16 mouse cellular contexts compared by ENCODE assay signal in genomic region chr6:89256630-89257292, GRCm38 (mm10).
DNase-seq lines count a peak whose midpoint lies in the region; ATAC-seq and TF ChIP-seq lines count a peak whose summit lies in the region.
"Had no signal": no experiment of that assay in that cellular context is flagged by ENCODE, and none has a peak within 500 bp of the region (broad histone marks: within the 10 kb centered on the region; RNA-seq: fewer than 3 reads in every experiment).

No protein-coding gene starts in this region.

- ATAC-seq in liver, postnatal 0 days, result peak; percentile 31; the same call in 1 of the 2 replicates
- no peak for ATAC-seq in liver, embryonic 11.5 days (replicated peaks; ENCODE audit: low FRiP score)
- ATAC-seq in hematopoietic stem cell, adult 5-6 weeks (replicated peaks in 1 of 2; ENCODE audit: insufficient read depth in 1 of 2, low FRiP score in 2 of 2, low TSS enrichment in 1 of 2, low read depth in 1 of 2, poor library complexity in 2 of 2, severe bottlenecking in 2 of 2), result peak; percentile 47 to 53
- ATAC-seq in midbrain, postnatal 0 days (ENCODE audit: low FRiP score), result no peak; the same call in 1 of the 2 replicates
- ATAC-seq in kidney, embryonic 15.5 days (replicated peaks; ENCODE audit: low FRiP score), result no peak

- 43% methylated on average over 8 of the region's 8 CpGs for WGBS in liver, postnatal 0 days (ENCODE audit: insufficient replicate concordance)
- WGBS in liver, embryonic 11.5 days, result 63% methylated on average over 8 of the region's 8 CpGs
- 80% methylated on average over 8 of the region's 8 CpGs for WGBS in midbrain, postnatal 0 days
- WGBS in kidney, embryonic 15.5 days, result 54% methylated on average over 8 of the region's 8 CpGs
- 90% methylated on average over 8 of the region's 8 CpGs for WGBS in forebrain, embryonic 10.5 days

- no peak for TF ChIP-seq POLR2A in CH12.LX (IDR thresholded peaks at IDR 0.05; ENCODE audit: low read depth, low read length)

- H3K27me3 ChIP-seq in liver, postnatal 0 days (ENCODE audit: insufficient read depth, low read length), result no peaks in the 10 kb centered on the region
- H3K27me3 ChIP-seq in liver, embryonic 11.5 days (replicated peaks; ENCODE audit: control insufficient read depth, insufficient read depth, low read length), result no peaks in the 10 kb centered on the region
- no peaks in the 10 kb centered on the region for H3K27me3 ChIP-seq in CH12.LX (replicated peaks)
- H3K27me3 ChIP-seq in midbrain, postnatal 0 days (ENCODE audit: insufficient read depth, low read length), result no peaks in the 10 kb centered on the region
- H3K27me3 ChIP-seq in kidney, embryonic 15.5 days, result no peaks in the 10 kb centered on the region
- H3K27me3 ChIP-seq in forebrain, embryonic 10.5 days (ENCODE audit: poor library complexity, severe bottlenecking), result no peaks in the 10 kb centered on the region

- H3K36me3 ChIP-seq in liver, postnatal 0 days (replicated peaks; ENCODE audit: insufficient read depth, low read length), result no peaks in the 10 kb centered on the region
- no peaks in the 10 kb centered on the region for H3K36me3 ChIP-seq in liver, embryonic 11.5 days (ENCODE audit: control insufficient read depth, insufficient read depth, low read length)
- H3K36me3 ChIP-seq in CH12.LX (replicated peaks in 1 of 2; ENCODE audit: control insufficient read depth in 1 of 2, insufficient read depth in 1 of 2, low read length in 1 of 2), result peaks cover 0 to 3% of the 10 kb centered on the region in 2 experiments
- H3K36me3 ChIP-seq in midbrain, postnatal 0 days (ENCODE audit: insufficient read depth, low read length), result no peaks in the 10 kb centered on the region
- H3K36me3 ChIP-seq in kidney, embryonic 15.5 days, result no peaks in the 10 kb centered on the region
- no peaks in the 10 kb centered on the region for H3K36me3 ChIP-seq in forebrain, embryonic 10.5 days (replicated peaks)
- H3K36me3 ChIP-seq: heart, embryonic 15.5 days; neural tube, embryonic 13.5 days had no signal

- no peak overlapping the region for H3K4me3 ChIP-seq in liver, postnatal 0 days (ENCODE audit: low read depth, low read length)
- H3K4me3 ChIP-seq in liver, embryonic 11.5 days (ENCODE audit: low read depth, low read length), result no peak overlapping the region
- H3K4me3 ChIP-seq in CH12.LX (replicated peaks in 1 of 3; ENCODE audit: low read depth in 2 of 3, low read length in 2 of 3, poor library complexity in 1 of 3), result no peak overlapping the region
- H3K4me3 ChIP-seq in midbrain, postnatal 0 days (ENCODE audit: low read depth, low read length), result no peak overlapping the region
- no peak overlapping the region for H3K4me3 ChIP-seq in kidney, embryonic 15.5 days (replicated peaks)
- no peak overlapping the region for H3K4me3 ChIP-seq in forebrain, embryonic 10.5 days
- H3K4me3 ChIP-seq: heart, adult 2 months; heart, embryonic 15.5 days; neural tube, embryonic 13.5 days had no signal

- no peak for TF ChIP-seq RAD21 in CH12.LX (IDR thresholded peaks at IDR 0.05; ENCODE audit: low read depth, low read length)

- in situ Hi-C loops in CH12.LX (cut with MboI; ENCODE audit: low pct_ligation_motif_present, low pct_unique_long_range_greater_than_20kb, low sequenced_read_pairs), result no loop called here

- H3K9ac ChIP-seq in liver, postnatal 0 days (replicated peaks), result no peak overlapping the region
- no peak overlapping the region for H3K9ac ChIP-seq in liver, embryonic 11.5 days (ENCODE audit: low read depth, low read length)
- H3K9ac ChIP-seq in CH12.LX (ENCODE audit: insufficient read depth, low read depth), result no peak overlapping the region; the same call in 1 of the 2 replicates
- H3K9ac ChIP-seq in midbrain, postnatal 0 days (replicated peaks; ENCODE audit: low read length, poor library complexity, severe bottlenecking), result no peak overlapping the region
- no peak overlapping the region for H3K9ac ChIP-seq in kidney, embryonic 15.5 days
- H3K9ac ChIP-seq: heart, embryonic 15.5 days; neural tube, embryonic 13.5 days had no signal

- dilution Hi-C loops in CH12.LX (cut with MboI; ENCODE audit: extremely low pct_ligation_motif_present, extremely low pct_unique_long_range_greater_than_20kb, low sequenced_read_pairs), result no loop called here

- no peak overlapping the region for H3K4me2 ChIP-seq in liver, postnatal 0 days (ENCODE audit: low read depth, low read length)
- no peak overlapping the region for H3K4me2 ChIP-seq in liver, embryonic 11.5 days
- H3K4me2 ChIP-seq in CH12.LX (ENCODE audit: insufficient read depth, low read depth, poor library complexity, severe bottlenecking), result no peak overlapping the region
- H3K4me2 ChIP-seq in midbrain, postnatal 0 days (ENCODE audit: low read depth, low read length, poor library complexity, severe bottlenecking), result no peak overlapping the region
- H3K4me2 ChIP-seq in kidney, embryonic 15.5 days, result no peak overlapping the region
- H3K4me2 ChIP-seq: heart, embryonic 15.5 days; neural tube, embryonic 13.5 days had no signal

- H3K9me3 ChIP-seq in liver, postnatal 0 days (ENCODE audit: low read length), result no peaks in the 10 kb centered on the region
- H3K9me3 ChIP-seq in liver, embryonic 11.5 days (ENCODE audit: control insufficient read depth, low read length), result no peaks in the 10 kb centered on the region
- no peaks in the 10 kb centered on the region for H3K9me3 ChIP-seq in CH12.LX (replicated peaks; ENCODE audit: low read length)
- H3K9me3 ChIP-seq in midbrain, postnatal 0 days (ENCODE audit: low read length), result no peaks in the 10 kb centered on the region
- H3K9me3 ChIP-seq in kidney, embryonic 15.5 days (replicated peaks), result no peaks in the 10 kb centered on the region
- H3K9me3 ChIP-seq in forebrain, embryonic 10.5 days, result no peaks in the 10 kb centered on the region
- H3K9me3 ChIP-seq: heart, embryonic 15.5 days; neural tube, embryonic 13.5 days had no signal

- no peaks in the 10 kb centered on the region for H3K79me2 ChIP-seq in CH12.LX (replicated peaks; ENCODE audit: control insufficient read depth, extremely low read depth, insufficient read depth, poor library complexity, severe bottlenecking)

- no peak for TF ChIP-seq EP300 in liver, postnatal 0 days (IDR thresholded peaks at IDR 0.05; ENCODE audit: low read depth)
- peak; percentile 35; the same call in 1 of the 2 replicates for TF ChIP-seq EP300 in CH12.LX (IDR thresholded peaks at IDR 0.05; ENCODE audit: low read length)

- DNase-seq in liver, postnatal 0 days, result no peak
- DNase-seq in liver, embryonic 11.5 days (ENCODE audit: low spot score), result no peak
- peak; percentile 48 for DNase-seq in CH12.LX (ENCODE audit: extremely low read depth)
- no peak for DNase-seq in midbrain, postnatal 0 days (ENCODE audit: low spot score)
- no peak for DNase-seq in adrenal gland, adult 8-10 months
- DNase-seq in forebrain, embryonic 10.5 days (ENCODE audit: extremely low spot score, low spot score), result no peak
- DNase-seq: cerebellum, adult 8-10 months; heart, adult 2 months; kidney, adult 2 months; kidney, postnatal 36 days; liver; right cerebral cortex, postnatal 14 days had no signal

- no peak overlapping the region for H3K27ac ChIP-seq in liver, postnatal 0 days (ENCODE audit: low read depth)
- H3K27ac ChIP-seq in liver, embryonic 11.5 days (ENCODE audit: low read depth, low read length), result no peak overlapping the region
- peak overlapping the region; percentile 16 for H3K27ac ChIP-seq in CH12.LX (ENCODE audit: insufficient read depth, low read depth)
- H3K27ac ChIP-seq in midbrain, postnatal 0 days (ENCODE audit: low read depth, low read length), result peak overlapping the region; percentile 67
- H3K27ac ChIP-seq in kidney, embryonic 15.5 days, result no peak overlapping the region
- no peak overlapping the region for H3K27ac ChIP-seq in forebrain, embryonic 10.5 days
- H3K27ac ChIP-seq: heart, adult 2 months; heart, embryonic 15.5 days; neural tube, embryonic 13.5 days had no signal

- H3K4me1 ChIP-seq in liver, postnatal 0 days (ENCODE audit: insufficient read depth), result no peaks in the 10 kb centered on the region; the same call in 1 of the 2 replicates
- H3K4me1 ChIP-seq in liver, embryonic 11.5 days (replicated peaks; ENCODE audit: control insufficient read depth, insufficient read depth, low read length), result no peaks in the 10 kb centered on the region
- H3K4me1 ChIP-seq in CH12.LX (ENCODE audit: control insufficient read depth in 1 of 2, insufficient read depth in 2 of 2), result peaks cover 26 to 61% of the 10 kb centered on the region in 2 experiments
- H3K4me1 ChIP-seq in midbrain, postnatal 0 days (ENCODE audit: insufficient read depth, low read length), result peaks cover 9% of the 10 kb centered on the region
- no peaks in the 10 kb centered on the region for H3K4me1 ChIP-seq in kidney, embryonic 15.5 days
- H3K4me1 ChIP-seq in forebrain, embryonic 10.5 days, result 0 out of 2 replicates have a peak, but pooled peaks cover 3% of the 10 kb centered on the region
- H3K4me1 ChIP-seq: heart, embryonic 15.5 days had no signal

- TF ChIP-seq CTCF in liver, postnatal 0 days (IDR thresholded peaks at IDR 0.05; ENCODE audit: low read depth), result no peak
- TF ChIP-seq CTCF in CH12.LX (conservative IDR thresholded peaks at IDR 0.05 in 1 of 2, IDR thresholded peaks at IDR 0.05 in 1 of 2; ENCODE audit: low read depth in 2 of 2, low read length in 2 of 2), result no peak
- TF ChIP-seq CTCF in midbrain, postnatal 0 days (IDR thresholded peaks at IDR 0.05), result no peak

TF ChIP-seq in CH12.LX, 34 proteins besides CTCF, POLR2A, EP300 and RAD21 (continues in another document):
- TF ChIP-seq ZC3H11A (IDR thresholded peaks at IDR 0.05; ENCODE audit: low read depth, low read length), result no peak
- TF ChIP-seq TCF12 (IDR thresholded peaks at IDR 0.05; ENCODE audit: low read depth, low read length), result no peak
- TF ChIP-seq NELFE (IDR thresholded peaks at IDR 0.05; ENCODE audit: low read depth, low read length), result no peak
- no peak for TF ChIP-seq ZNF384 (IDR thresholded peaks at IDR 0.05; ENCODE audit: low read depth, low read length)
- TF ChIP-seq BHLHE40 (IDR thresholded peaks at IDR 0.05; ENCODE audit: low read depth, low read length), result no peak
- TF ChIP-seq SMC3 (IDR thresholded peaks at IDR 0.05; ENCODE audit: low read depth, low read length), result no peak
- TF ChIP-seq CHD1 (IDR thresholded peaks at IDR 0.05; ENCODE audit: low read depth, low read length), result no peak
- TF ChIP-seq IRF4 (IDR thresholded peaks at IDR 0.05; ENCODE audit: low read depth, low read length), result no peak
- TF ChIP-seq USF2 (conservative IDR thresholded peaks at IDR 0.05; ENCODE audit: low read depth, low read length), result 0 out of 2 replicates have a peak, but pooled peaks have one; percentile 15
- no peak for TF ChIP-seq KAT2A (IDR thresholded peaks at IDR 0.05; ENCODE audit: insufficient replicate concordance, low read length)
- peak; percentile 91 for TF ChIP-seq MAFK (IDR thresholded peaks at IDR 0.05; ENCODE audit: insufficient replicate concordance, low read length)
- no peak for TF ChIP-seq POLR2AphosphoS2 (IDR thresholded peaks at IDR 0.05; ENCODE audit: low read depth, low read length)
- TF ChIP-seq GABPA (IDR thresholded peaks at IDR 0.05; ENCODE audit: insufficient replicate concordance, low read depth, low read length), result no peak
- TF ChIP-seq PAX5 (IDR thresholded peaks at IDR 0.05; ENCODE audit: low read length), result no peak
- no peak for TF ChIP-seq E2F4 (IDR thresholded peaks at IDR 0.05; ENCODE audit: insufficient replicate concordance, low read depth, low read length)
- no peak for TF ChIP-seq CHD2 (IDR thresholded peaks at IDR 0.05; ENCODE audit: low read length)

Comparison
In these comparisons a context has a peak if more than half of its experiments do, and no peak if none do; other contexts are left out.
1. ATAC-seq: peak in liver, postnatal 0 days (single experiment) and hematopoietic stem cell, adult 5-6 weeks (2 of 2); none in liver, embryonic 11.5 days (single experiment), midbrain, postnatal 0 days (single experiment) and kidney, embryonic 15.5 days (single experiment).
2. H3K27ac ChIP-seq: peak in CH12.LX (single experiment) and midbrain, postnatal 0 days (single experiment); none in liver, postnatal 0 days (single experiment), liver, embryonic 11.5 days (single experiment), kidney, embryonic 15.5 days (single experiment) and forebrain, embryonic 10.5 days (single experiment).